ENCODE assay signal across 8 mouse cellular contexts in the genomic region with DNA sequence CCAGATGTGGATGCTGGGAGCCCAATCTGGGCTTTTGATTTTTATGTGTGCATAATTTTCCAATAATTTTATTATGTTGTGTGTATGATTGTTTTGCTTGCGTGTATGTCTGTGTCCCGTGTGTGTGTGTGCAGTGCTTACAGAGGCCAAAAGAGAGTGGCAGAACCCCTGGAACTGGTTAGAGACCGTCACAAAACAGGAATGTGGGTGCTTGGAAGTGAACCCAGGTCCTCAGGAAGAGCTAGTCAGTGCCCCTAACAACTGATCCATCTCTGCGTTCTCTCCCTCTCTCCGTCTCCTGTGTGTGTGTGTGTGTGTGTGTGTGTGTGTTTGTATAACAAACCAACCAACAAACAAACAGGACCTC. TPM values are rescaled to one million over a fixed set of nuclear protein-coding genes. Genes with fewer than 3 reads are reported as not detected.
DNase-seq lines count a peak whose midpoint lies in the region; ATAC-seq and TF ChIP-seq lines count a peak whose summit lies in the region.

No protein-coding gene starts in this region.

- peak overlapping the region; percentile 96 for H3K4me3 ChIP-seq in heart, embryonic 10.5 days
- H3K4me3 ChIP-seq in CH12.LX (replicated peaks in 1 of 3; ENCODE audit: low read depth in 2 of 3, low read length in 2 of 3, poor library complexity in 1 of 3): peak overlapping the region in 1 of 3 experiments; percentile 88
- peak overlapping the region; percentile 84 for H3K4me3 ChIP-seq in forebrain, embryonic 14.5 days (ENCODE audit: low read depth, low read length)
- peak overlapping the region; percentile 89 for H3K4me3 ChIP-seq in liver, embryonic 15.5 days (replicated peaks)

- H3K36me3 ChIP-seq in heart, embryonic 10.5 days: peaks cover 30% of the 10 kb centered on the region
- peaks cover 23 to 30% of the 10 kb centered on the region in 2 experiments for H3K36me3 ChIP-seq in CH12.LX (replicated peaks in 1 of 2; ENCODE audit: control insufficient read depth in 1 of 2, insufficient read depth in 1 of 2, low read length in 1 of 2)
- H3K36me3 ChIP-seq in forebrain, embryonic 14.5 days (ENCODE audit: control insufficient read depth, insufficient read depth, low read length): peaks cover 28% of the 10 kb centered on the region
- peaks cover 26% of the 10 kb centered on the region for H3K36me3 ChIP-seq in liver, embryonic 15.5 days (replicated peaks)

- no peaks in the 10 kb centered on the region for H3K27me3 ChIP-seq in heart, embryonic 10.5 days (ENCODE audit: insufficient read depth, poor library complexity, severe bottlenecking)
- H3K27me3 ChIP-seq in CH12.LX (replicated peaks): peaks cover 32% of the 10 kb centered on the region
- no peaks in the 10 kb centered on the region for H3K27me3 ChIP-seq in forebrain, embryonic 14.5 days (replicated peaks; ENCODE audit: control insufficient read depth, insufficient read depth, low read length)
- peaks cover 2% of the 10 kb centered on the region; the same call in 1 of the 2 replicates for H3K27me3 ChIP-seq in liver, embryonic 15.5 days

- no peak for TF ChIP-seq EP300 in CH12.LX (IDR thresholded peaks at IDR 0.05; ENCODE audit: low read length)

- no peak for TF ChIP-seq CTCF in CH12.LX (conservative IDR thresholded peaks at IDR 0.05 in 1 of 2, IDR thresholded peaks at IDR 0.05 in 1 of 2; ENCODE audit: low read depth in 2 of 2, low read length in 2 of 2)

- H3K9ac ChIP-seq in CH12.LX (ENCODE audit: insufficient read depth, low read depth): no peak overlapping the region
- H3K9ac ChIP-seq in forebrain, embryonic 14.5 days (ENCODE audit: low read length): peak overlapping the region; percentile 25; the same call in 1 of the 2 replicates
- peak overlapping the region; percentile 89 for H3K9ac ChIP-seq in liver, embryonic 15.5 days

- ATAC-seq in forebrain, embryonic 14.5 days: no peak
- no peak for ATAC-seq in liver, embryonic 15.5 days (ENCODE audit: insufficient read depth)
- ATAC-seq in cerebellum, adult (ENCODE audit: insufficient number of reproducible peaks, low FRiP score, low TSS enrichment): no peak

- no peak for DNase-seq in heart, embryonic 10.5 days (ENCODE audit: low spot score)
- no peak for DNase-seq in heart, adult 18-20 months
- no peak for DNase-seq in CH12.LX (ENCODE audit: extremely low read depth)
- no peak for DNase-seq in forebrain, embryonic 14.5 days (ENCODE audit: low spot score)
- DNase-seq in layer of hippocampus, adult 9-10 months (ENCODE audit: low spot score): no peak
- DNase-seq in thymus, adult 18-20 months: no peak

- dilution Hi-C loops in CH12.LX (cut with MboI; ENCODE audit: extremely low pct_ligation_motif_present, extremely low pct_unique_long_range_greater_than_20kb, low sequenced_read_pairs): no loop called here

- H3K4me1 ChIP-seq in heart, embryonic 10.5 days: peaks cover 33% of the 10 kb centered on the region
- H3K4me1 ChIP-seq in CH12.LX (ENCODE audit: control insufficient read depth in 1 of 2, insufficient read depth in 2 of 2): peaks cover 6 to 32% of the 10 kb centered on the region in 2 experiments; a peak in 3 of 4 replicates
- peaks cover 18% of the 10 kb centered on the region for H3K4me1 ChIP-seq in forebrain, embryonic 14.5 days (ENCODE audit: control insufficient read depth, insufficient read depth, low read length)
- H3K4me1 ChIP-seq in liver, embryonic 15.5 days (replicated peaks): peaks cover 39% of the 10 kb centered on the region

- peak overlapping the region; percentile 95 for H3K27ac ChIP-seq in heart, embryonic 10.5 days
- H3K27ac ChIP-seq in CH12.LX (ENCODE audit: insufficient read depth, low read depth): no peak overlapping the region
- H3K27ac ChIP-seq in forebrain, embryonic 14.5 days (ENCODE audit: low read depth, low read length): peak overlapping the region; percentile 86
- H3K27ac ChIP-seq in liver, embryonic 15.5 days (replicated peaks): peak overlapping the region; percentile 91

- peak overlapping the region; percentile 42 for H3K4me2 ChIP-seq in CH12.LX (ENCODE audit: insufficient read depth, low read depth, poor library complexity, severe bottlenecking)
- H3K4me2 ChIP-seq in forebrain, embryonic 14.5 days (ENCODE audit: low read length): peak overlapping the region; percentile 80
- H3K4me2 ChIP-seq in liver, embryonic 15.5 days: peak overlapping the region; percentile 87

- WGBS in heart, embryonic 10.5 days: 33% methylated on average over 5 of the region's 5 CpGs
- 33% methylated on average over 5 of the region's 5 CpGs for WGBS in forebrain, embryonic 14.5 days
- 29% methylated on average over 5 of the region's 5 CpGs for WGBS in liver, embryonic 15.5 days (ENCODE audit: insufficient replicate concordance)

- no peak for TF ChIP-seq RAD21 in CH12.LX (IDR thresholded peaks at IDR 0.05; ENCODE audit: low read depth, low read length)

- TF ChIP-seq POLR2A in CH12.LX (IDR thresholded peaks at IDR 0.05; ENCODE audit: low read depth, low read length): no peak

- H3K79me2 ChIP-seq in CH12.LX (replicated peaks; ENCODE audit: control insufficient read depth, extremely low read depth, insufficient read depth, poor library complexity, severe bottlenecking): peaks cover 34% of the 10 kb centered on the region

- in situ Hi-C loops in CH12.LX (cut with MboI; ENCODE audit: low pct_ligation_motif_present, low pct_unique_long_range_greater_than_20kb, low sequenced_read_pairs): no loop called here

- no peaks in the 10 kb centered on the region for H3K9me3 ChIP-seq in heart, embryonic 10.5 days
- peaks cover 13% of the 10 kb centered on the region for H3K9me3 ChIP-seq in CH12.LX (replicated peaks; ENCODE audit: low read length)
- no peaks in the 10 kb centered on the region for H3K9me3 ChIP-seq in forebrain, embryonic 14.5 days (replicated peaks; ENCODE audit: control insufficient read depth, low read length)
- no peaks in the 10 kb centered on the region for H3K9me3 ChIP-seq in liver, embryonic 15.5 days (replicated peaks)

TF ChIP-seq in CH12.LX, 34 proteins besides CTCF, POLR2A, EP300 and RAD21:
- TF ChIP-seq MAZ (IDR thresholded peaks at IDR 0.05; ENCODE audit: low read depth, low read length): no peak
- TF ChIP-seq SIN3A (IDR thresholded peaks at IDR 0.05; ENCODE audit: low read length): no peak
- TF ChIP-seq ZMIZ1 (IDR thresholded peaks at IDR 0.05; ENCODE audit: low read depth, low read length): no peak
- no peak for TF ChIP-seq ZNF384 (IDR thresholded peaks at IDR 0.05; ENCODE audit: low read depth, low read length)
- TF ChIP-seq UBTF (IDR thresholded peaks at IDR 0.05; ENCODE audit: low read depth, low read length): no peak
- no peak for TF ChIP-seq BHLHE40 (IDR thresholded peaks at IDR 0.05; ENCODE audit: low read depth, low read length)
- no peak for TF ChIP-seq ELF1 (IDR thresholded peaks at IDR 0.05; ENCODE audit: low read depth, low read length)
- no peak for TF ChIP-seq KAT2A (IDR thresholded peaks at IDR 0.05; ENCODE audit: insufficient replicate concordance, low read length)

RNA-seq across cellular contexts. Expression of a gene that starts 0.3 kb away (rescaled TPM):
- 24.6 and 25.4 TPM in 2 replicates for polyA plus RNA-seq in heart, embryonic 10.5 days (2016; fragmentation: Nextera tagmentation; extraction: Ambion mirVana)
- total RNA-seq in heart, adult 18-20 months (2021): 10 to 100 TPM; 25.2 to 29.1 TPM
- total RNA-seq in CH12.LX (2012; rRNA removed): 25.3 and 31.8 TPM in 2 replicates
- 30.1 and 31.1 TPM in 2 replicates for total RNA-seq in CH12.LX (2014; rRNA removed)
- 19.5 and 23.1 TPM in 2 replicates for polyA plus RNA-seq in CH12.LX (2012; ENCODE audit: insufficient read length, low read depth)
- 24.9 and 25.2 TPM in 2 replicates for polyA plus RNA-seq in forebrain, embryonic 14.5 days (2014; fragmentation: Nextera tagmentation; extraction: Ambion mirVana)
- polyA plus RNA-seq in liver, embryonic 15.5 days (2015; fragmentation: Nextera tagmentation; extraction: Ambion mirVana): 14.6 and 16.1 TPM in 2 replicates

RNA-seq across cellular contexts. Expression of a gene that starts 15.3 kb away (rescaled TPM):
- polyA plus RNA-seq in heart, embryonic 10.5 days (2016; fragmentation: Nextera tagmentation; extraction: Ambion mirVana): 65.1 and 80.5 TPM in 2 replicates
- 10 to 100 TPM in 1 of 2 experiments, 1 to 10 TPM in 1; 8.8 to 10.3 TPM for total RNA-seq in heart, adult 18-20 months (2021)
- total RNA-seq in CH12.LX (2012; rRNA removed): 44.9 and 49.5 TPM in 2 replicates
- total RNA-seq in CH12.LX (2014; rRNA removed): 58.2 and 69.6 TPM in 2 replicates
- polyA plus RNA-seq in CH12.LX (2012; ENCODE audit: insufficient read length, low read depth): 35.0 and 45.6 TPM in 2 replicates
- polyA plus RNA-seq in forebrain, embryonic 14.5 days (2014; fragmentation: Nextera tagmentation; extraction: Ambion mirVana): 91.6 and 95.4 TPM in 2 replicates
- 38.9 and 39.3 TPM in 2 replicates for polyA plus RNA-seq in liver, embryonic 15.5 days (2015; fragmentation: Nextera tagmentation; extraction: Ambion mirVana)

RNA-seq across cellular contexts. Expression of a gene that starts 22.8 kb away (rescaled TPM):
- 4.2 and 6.1 TPM in 2 replicates for polyA plus RNA-seq in heart, embryonic 10.5 days (2016; fragmentation: Nextera tagmentation; extraction: Ambion mirVana)
- total RNA-seq in heart, adult 18-20 months (2021): 1 to 10 TPM; 1.5 to 2.6 TPM
- total RNA-seq in CH12.LX (2012; rRNA removed): 0.04 and 0.38 TPM in 2 replicates
- total RNA-seq in CH12.LX (2014; rRNA removed): not detected in 2 replicates
- 0.09 TPM in 1 of 2 replicates, not detected in the other for polyA plus RNA-seq in CH12.LX (2012; ENCODE audit: insufficient read length, low read depth)
- polyA plus RNA-seq in forebrain, embryonic 14.5 days (2014; fragmentation: Nextera tagmentation; extraction: Ambion mirVana): 2.6 and 3.3 TPM in 2 replicates
- 0.29 and 0.33 TPM in 2 replicates for polyA plus RNA-seq in liver, embryonic 15.5 days (2015; fragmentation: Nextera tagmentation; extraction: Ambion mirVana)

RNA-seq across cellular contexts. Expression of a gene that starts 29.6 kb away (rescaled TPM):
- polyA plus RNA-seq in heart, embryonic 10.5 days (2016; fragmentation: Nextera tagmentation; extraction: Ambion mirVana): 36.9 and 42.6 TPM in 2 replicates
- 10 to 100 TPM; 19.4 to 22.9 TPM for total RNA-seq in heart, adult 18-20 months (2021)
- total RNA-seq in CH12.LX (2012; rRNA removed) (43.2 and 49.0 TPM in 2 replicates), CH12.LX (2014; rRNA removed) (40.5 and 43.4 TPM in 2 replicates)
- polyA plus RNA-seq in CH12.LX (2012; ENCODE audit: insufficient read length, low read depth): 68.1 and 94.0 TPM in 2 replicates
- polyA plus RNA-seq in forebrain, embryonic 14.5 days (2014; fragmentation: Nextera tagmentation; extraction: Ambion mirVana): 60.1 and 67.6 TPM in 2 replicates
- 23.1 and 24.6 TPM in 2 replicates for polyA plus RNA-seq in liver, embryonic 15.5 days (2015; fragmentation: Nextera tagmentation; extraction: Ambion mirVana)

RNA-seq across cellular contexts. Expression of a gene that starts 29.6 kb away (rescaled TPM):
- 15.7 and 21.5 TPM in 2 replicates for polyA plus RNA-seq in heart, embryonic 10.5 days (2016; fragmentation: Nextera tagmentation; extraction: Ambion mirVana)
- total RNA-seq in heart, adult 18-20 months (2021): 10 to 100 TPM; 50.1 to 53.8 TPM
- total RNA-seq in CH12.LX (2012; rRNA removed): 10.1 and 13.8 TPM in 2 replicates
- 2.5 and 3.4 TPM in 2 replicates for total RNA-seq in CH12.LX (2014; rRNA removed)
- polyA plus RNA-seq in CH12.LX (2012; ENCODE audit: insufficient read length, low read depth): 11.0 and 12.0 TPM in 2 replicates
- polyA plus RNA-seq in forebrain, embryonic 14.5 days (2014; fragmentation: Nextera tagmentation; extraction: Ambion mirVana): 18.7 and 27.1 TPM in 2 replicates
- 4.3 and 4.8 TPM in 2 replicates for polyA plus RNA-seq in liver, embryonic 15.5 days (2015; fragmentation: Nextera tagmentation; extraction: Ambion mirVana)
